Mouse (Mus musculus) brain, embryonic 14.5 days (tissue): ENCODE results near the gene Dnah12.

Source experiments
- CTCF ChIP-seq: fragments of 200-500 bp; IDR thresholded peaks from 2 replicates; pipeline ENCODE4 v1.5.1; 2012; ENCODE audit warnings: inconsistent platforms, mild to moderate bottlenecking, moderate library complexity, borderline replicate concordance; ENCODE audit not compliant: insufficient read depth, insufficient read length; ENCODE audit errors: extremely low read depth
- POLR2A ChIP-seq: fragments of 200-500 bp; IDR thresholded peaks from 2 replicates; pipeline ENCODE4 v1.6.1; 2012; ENCODE audit warnings: mild to moderate bottlenecking, inconsistent platforms, borderline replicate concordance; ENCODE audit not compliant: poor library complexity, insufficient read depth, insufficient read length, severe bottlenecking; ENCODE audit errors: extremely low read depth

DNA sequence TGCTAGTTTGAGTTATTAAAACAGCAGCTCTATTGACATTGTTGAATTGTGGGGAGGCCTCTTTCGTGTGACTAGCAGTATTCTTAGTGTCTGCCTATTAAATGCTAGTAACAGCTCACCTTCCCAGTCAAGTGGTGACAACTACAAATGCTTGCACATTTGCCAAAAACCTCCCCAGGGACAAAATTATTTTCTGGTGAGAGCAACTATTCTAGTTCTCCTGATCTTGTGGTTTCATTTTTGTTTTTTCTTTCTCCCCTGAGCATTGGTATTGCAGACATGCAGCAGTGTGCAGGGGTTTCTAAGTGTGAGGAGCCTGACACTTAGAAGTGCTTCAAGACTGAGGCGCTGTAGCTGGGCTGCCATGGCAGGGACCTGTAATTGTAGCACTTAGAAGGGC, 45.3 kb upstream of the Dnah12 start:
- no peak for TF ChIP-seq CTCF
- TF ChIP-seq POLR2A = no peak
